Mouse (Mus musculus): Measurements from ENCODE around the gene Slc9b2.

Gene Slc9b2

DNA sequence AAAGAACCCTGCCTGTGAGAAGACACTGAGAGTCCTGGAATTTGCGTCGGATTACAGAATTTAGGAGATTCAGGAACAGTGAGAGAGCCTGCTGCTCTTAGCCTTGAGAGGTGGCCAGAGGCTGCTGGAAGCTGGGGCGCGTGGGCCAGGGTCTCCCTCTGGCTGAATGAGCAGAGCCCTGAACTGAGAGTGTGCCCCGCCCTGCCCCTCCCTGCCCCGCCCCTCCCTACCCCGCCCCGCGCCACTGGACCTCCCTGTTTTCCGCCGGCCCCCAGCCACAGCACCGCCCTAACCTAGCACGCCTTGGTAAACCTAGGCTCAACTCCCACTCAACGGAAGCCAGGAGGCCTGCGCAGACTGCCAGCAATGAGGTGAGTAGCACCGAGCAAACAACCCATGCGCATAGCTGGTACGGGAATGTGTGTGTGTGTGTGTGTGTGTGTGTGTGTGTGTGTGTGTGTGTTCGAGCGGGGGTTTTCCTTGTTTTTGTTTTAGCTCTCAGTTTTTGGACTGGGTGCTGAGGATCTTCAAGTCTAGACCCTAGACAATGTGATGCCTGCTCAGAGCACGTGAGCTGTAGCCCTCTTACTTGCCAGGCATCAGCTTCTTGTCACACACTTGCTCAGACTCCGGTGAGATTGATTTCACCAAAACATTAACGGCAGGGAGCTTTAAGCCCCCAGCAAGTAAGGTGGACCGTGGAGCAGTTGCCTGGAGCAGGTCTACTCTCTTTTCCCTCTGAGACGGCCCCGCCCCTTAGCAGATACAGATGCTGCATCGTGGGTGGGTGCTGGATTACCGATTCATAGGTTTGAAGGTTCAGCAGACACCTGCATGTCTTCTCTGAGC, at the start of gene Slc9b2:
TSS of gene Slc9b2 (plus strand) at position 290 of the 849 bp plus-strand sequence.
- in situ Hi-C loops (cut with MboI) = no loop called here

DNA sequence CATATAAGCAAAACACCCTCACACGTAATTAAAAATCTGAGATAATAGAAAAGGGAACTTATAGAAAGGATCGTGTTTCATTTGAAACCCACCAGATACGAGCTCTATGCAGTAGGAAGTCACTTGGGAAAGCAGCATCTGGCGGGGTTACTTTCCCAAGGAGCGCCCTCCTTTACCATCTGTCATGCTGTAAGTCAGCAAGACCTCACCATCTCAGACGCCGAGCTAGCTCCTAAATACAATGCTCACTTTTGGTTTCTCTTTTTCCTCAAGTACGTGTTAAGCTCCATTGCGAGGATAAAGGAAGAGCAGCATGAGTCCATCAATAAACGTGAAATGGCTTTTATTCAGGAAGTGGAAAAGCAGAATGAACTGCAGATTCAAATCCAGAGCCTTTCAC, 48.6 kb upstream of the Slc9b2 start:
- in situ Hi-C loops (cut with MboI) = no loop called here

DNA sequence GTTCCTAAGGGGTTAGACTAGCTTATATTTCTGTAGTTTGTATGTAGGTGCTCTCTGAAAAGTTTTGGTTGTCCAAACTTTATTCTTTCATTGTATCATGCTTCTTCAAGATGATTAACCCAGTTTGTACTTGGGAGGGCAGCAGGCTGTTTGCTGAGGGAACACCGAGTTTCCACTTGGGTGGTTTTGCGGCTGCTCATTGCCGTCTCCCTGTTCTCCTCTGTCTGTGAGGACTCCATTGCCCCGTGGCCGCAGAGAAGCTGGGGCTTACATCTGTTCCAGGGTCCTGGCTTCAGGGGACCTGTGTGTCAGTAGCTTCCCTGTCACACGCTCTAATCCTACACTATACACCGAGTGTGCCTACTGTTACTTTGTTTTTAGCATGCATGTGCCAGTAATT, 47.3 kb upstream of the Slc9b2 start:
- in situ Hi-C loops (cut with MboI) = no loop called here

DNA sequence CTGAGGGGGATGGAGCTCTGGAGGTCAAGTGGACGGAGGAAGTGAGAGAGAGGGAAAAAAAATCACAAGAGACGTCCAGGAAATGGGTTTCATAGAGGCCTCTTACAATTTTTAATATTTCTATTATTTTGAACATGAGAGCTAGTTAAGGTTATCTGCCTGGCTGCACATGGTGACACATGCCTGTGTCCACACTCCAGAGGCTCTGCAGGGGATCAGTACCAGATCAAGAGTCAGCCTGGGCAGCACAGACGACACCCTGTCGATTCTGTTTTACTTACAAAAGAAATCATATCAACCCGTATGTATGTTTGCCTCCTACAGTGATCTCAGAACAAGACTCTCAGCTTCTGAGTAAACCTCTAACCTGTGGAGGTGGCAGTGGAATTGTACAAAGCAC, 38.9 kb upstream of the Slc9b2 start:
- in situ Hi-C loops (cut with MboI) = no loop called here

DNA sequence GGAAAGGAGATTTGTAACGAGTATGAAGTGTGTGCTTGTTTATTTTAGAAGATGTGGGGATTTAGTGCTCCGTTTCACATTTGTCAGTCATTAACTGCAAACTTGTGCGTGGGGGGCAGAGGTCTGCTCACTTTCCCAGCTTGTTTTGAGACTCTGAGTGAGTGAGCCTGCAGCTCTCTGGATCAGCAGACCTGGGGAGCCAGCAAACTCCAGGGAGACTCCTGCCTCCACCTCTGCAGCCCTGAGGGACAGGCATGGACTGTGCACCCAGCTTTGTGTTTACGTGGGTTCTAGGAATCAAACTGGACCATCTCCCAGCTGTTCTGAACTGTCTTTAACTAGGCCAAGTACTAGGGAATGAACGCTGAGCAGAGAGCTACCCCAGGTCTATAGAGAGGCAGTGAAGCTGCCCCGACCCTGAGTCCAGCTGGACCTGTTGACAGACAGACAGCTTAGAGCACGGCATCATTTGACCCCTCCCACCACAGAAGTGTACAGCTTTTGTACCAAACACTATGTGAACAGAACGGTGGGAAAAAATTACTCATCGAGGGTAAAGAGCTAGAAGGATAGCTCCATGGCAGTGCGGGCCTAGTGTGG, 38.0 kb upstream of the Slc9b2 start:
- in situ Hi-C loops (cut with MboI) = no loop called here

DNA sequence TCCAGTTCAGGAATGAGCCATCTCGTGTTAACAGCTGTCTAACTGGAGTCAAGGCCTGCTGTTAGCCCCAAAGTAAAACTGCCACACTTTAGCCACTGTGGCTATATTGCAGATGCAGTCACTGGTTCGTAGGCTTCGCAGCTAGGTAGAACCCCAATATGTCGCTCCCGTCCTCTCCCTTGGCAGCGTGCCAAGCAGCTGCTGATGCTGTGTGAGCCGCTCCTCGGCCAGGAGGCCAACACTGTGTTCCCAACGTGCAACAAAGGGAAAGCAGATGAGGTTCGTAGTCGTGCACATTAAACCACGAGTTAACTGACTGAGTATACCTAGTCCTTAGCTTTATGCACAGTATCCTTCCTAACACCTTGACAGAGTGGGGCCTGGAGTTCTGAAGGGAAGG, 34.9 kb upstream of the Slc9b2 start:
- in situ Hi-C loops (cut with MboI) = no loop called here

DNA sequence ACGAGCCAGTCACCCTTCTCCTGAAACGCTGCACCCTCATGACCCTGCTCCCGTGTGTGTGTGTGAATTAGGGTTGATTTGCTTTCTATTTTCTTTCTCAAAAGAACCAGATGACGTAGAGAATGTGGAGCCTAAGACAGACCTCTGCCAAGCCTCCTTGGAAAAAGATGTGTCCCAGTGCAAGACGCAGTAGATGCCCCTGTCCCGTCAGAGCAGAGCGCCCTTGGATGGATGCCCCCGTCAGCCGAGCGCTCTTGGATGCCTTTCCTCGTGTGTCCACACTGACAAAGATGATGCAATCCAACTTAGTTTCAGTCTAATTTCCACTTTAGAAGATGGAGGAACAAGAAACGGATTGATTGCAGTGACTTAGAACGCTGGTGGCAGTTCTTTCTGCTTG, 34.5 kb upstream of the Slc9b2 start:
- in situ Hi-C loops (cut with MboI) = no loop called here

DNA sequence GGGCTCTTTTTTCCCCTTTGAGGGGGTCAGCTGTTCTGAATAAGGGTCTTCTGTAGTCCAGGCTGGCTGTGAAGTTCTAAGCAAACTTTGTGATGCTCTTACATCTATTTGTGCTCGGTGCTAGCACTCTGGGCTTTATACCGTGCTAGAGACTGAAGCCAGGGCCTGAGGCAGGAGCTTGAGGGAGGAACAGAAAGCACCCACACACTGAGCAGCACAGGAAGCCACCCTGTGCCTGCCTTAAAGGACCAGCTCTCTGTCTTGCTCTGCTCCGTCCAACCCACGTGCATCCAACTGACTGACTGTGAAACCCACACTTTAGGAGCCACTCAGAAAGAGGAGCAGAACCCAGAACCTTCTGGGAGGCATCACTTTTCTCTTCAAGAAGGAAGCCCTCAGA, 27.3 kb upstream of the Slc9b2 start:
- in situ Hi-C loops (cut with MboI) = no loop called here

DNA sequence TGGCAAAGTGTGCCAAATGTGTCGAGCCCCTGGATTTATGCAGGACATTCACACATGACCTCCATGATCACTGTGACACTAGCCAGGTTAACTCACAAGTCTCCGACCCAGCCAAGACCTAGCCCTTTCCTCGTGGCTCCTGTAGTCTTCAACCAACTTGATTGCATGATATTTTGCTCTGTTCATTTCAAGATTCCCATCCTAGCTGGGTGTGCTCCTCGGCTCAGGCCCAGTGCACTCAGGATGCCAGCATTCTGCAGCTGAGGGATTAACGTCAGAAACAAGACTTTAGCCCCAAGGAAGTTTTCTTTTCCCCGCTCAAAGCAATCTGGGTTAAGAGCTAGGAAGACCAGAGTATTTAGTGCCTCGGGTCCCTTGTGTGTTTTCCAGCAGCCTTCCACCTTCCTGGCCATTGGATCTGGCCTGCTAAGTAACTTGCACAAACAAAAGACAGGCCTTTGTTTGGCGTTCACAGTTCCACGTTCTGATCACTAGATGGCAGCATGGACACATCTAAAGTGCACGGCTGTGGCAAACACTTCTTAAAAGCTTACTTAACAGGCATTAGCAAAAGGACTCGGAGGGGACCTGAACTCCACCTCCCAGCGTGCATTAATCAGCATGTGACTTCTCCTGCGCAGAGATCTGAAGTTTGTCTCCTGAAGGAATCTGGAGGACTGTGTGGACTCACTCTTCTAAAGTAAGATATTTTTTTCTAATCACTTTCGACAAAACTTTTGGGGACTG, 26.7 kb upstream of the Slc9b2 start, which contains the start of gene Bdh2:
TSS of gene Bdh2 (plus strand) at position 553 of the 747 bp plus-strand sequence.
- in situ Hi-C loops (cut with MboI) = no loop called here

DNA sequence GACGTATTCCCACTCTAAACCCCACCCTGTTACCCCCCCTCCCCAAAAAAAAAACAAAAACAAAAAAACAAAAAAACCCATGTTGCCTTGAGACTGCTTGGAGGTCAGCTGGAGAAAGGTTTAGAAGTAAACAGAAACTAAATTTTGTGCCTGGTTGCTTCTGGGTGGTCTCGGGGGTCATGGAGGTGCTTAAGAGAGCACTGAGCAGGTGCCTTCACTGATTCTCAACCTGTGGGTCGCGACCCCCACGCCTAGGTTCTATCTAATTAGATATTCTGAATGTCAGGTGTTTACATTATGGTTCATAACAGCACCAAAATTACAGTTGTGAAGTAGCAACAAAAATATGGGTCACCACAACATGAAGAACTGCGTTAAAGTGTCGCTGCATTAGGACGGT, 25.8 kb upstream of the Slc9b2 start:
- in situ Hi-C loops (cut with MboI) = no loop called here

DNA sequence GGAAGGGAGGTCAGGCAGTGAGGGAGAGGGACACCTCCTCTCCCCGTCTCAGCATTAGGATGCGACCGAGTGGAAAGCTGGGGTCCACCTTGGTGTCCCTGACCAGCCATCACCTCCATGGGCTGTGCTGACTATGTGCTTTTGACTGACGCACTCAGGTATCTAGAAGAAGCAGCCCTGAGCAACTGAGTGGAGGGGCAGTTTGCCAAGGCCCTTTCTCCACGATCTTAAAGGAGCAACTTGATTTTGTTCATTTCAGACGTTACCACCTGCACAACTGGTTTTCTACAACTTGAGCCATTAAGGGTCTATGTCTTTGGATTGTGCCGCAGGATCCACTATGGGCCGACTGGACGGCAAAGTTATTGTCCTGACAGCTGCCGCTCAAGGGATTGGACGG, 22.2 kb upstream of the Slc9b2 start:
- in situ Hi-C loops (cut with MboI) = no loop called here

DNA sequence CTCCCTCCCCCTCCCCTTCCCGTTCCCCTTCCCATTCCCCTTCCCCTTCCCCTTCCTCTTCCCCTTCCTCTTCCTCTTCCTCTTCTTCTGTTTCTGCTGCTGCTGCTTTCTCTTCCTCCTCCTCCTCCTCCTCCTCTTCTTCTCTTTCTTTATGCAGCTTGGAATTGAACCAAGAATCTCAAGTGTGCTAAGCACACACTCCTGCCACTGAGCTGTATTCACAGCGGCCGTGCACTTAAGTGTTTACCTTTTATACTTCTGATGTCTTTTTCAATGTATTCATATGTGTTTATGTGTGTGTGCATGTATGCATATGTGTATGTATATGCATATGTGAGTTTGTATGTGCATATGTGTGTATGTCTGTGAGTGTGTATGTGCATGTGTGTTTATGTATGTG, 21.7 kb upstream of the Slc9b2 start:
- in situ Hi-C loops (cut with MboI) = no loop called here

DNA sequence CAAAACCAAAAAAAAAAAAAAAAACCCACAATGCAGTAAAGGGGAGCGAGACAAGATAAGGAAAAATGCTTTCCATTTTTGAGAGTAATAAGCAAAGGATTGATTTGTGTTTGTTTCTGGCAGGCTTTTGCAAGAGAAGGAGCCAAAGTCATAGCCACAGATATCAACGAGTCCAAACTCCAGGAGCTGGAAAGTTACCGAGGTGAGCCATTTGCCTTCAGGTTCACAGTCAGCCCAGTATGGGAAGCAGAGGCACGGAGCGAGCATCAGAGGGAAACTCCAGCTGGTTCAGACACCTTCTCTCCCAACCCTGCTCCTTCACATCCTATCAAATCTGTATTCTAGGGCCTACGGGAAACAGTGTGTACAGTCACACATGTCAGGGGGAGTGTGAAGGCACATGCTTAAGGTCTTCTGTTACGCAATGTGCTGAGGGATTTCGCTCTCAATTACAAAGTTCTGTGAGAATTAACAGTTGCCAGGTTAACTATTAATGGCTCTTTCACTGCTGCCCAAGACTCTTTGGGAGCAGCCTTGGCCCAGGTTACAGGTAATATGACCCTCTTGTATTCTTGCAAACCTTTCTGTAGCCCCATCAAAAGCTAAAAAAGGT, 19.3 kb upstream of the Slc9b2 start:
- in situ Hi-C loops (cut with MboI) = no loop called here

DNA sequence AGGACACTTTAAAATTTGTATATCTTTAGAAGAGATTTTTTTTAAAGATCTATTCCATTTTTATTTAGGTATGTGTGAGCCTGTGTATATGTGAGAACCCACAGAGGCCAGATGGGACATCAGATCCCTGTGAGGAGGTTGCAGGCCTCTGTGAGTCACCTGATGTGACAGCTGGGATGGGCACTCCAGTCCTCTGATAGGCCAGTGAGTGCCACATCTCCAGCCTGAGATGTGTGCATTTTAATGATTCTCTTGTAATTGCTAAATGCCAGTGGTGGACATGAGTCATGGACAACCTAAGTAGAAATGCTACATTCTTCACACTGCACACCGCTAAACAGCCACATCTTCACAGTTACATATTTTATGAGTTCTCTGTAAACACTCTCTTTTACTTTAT, 18.4 kb upstream of the Slc9b2 start:
- in situ Hi-C loops (cut with MboI) = no loop called here

DNA sequence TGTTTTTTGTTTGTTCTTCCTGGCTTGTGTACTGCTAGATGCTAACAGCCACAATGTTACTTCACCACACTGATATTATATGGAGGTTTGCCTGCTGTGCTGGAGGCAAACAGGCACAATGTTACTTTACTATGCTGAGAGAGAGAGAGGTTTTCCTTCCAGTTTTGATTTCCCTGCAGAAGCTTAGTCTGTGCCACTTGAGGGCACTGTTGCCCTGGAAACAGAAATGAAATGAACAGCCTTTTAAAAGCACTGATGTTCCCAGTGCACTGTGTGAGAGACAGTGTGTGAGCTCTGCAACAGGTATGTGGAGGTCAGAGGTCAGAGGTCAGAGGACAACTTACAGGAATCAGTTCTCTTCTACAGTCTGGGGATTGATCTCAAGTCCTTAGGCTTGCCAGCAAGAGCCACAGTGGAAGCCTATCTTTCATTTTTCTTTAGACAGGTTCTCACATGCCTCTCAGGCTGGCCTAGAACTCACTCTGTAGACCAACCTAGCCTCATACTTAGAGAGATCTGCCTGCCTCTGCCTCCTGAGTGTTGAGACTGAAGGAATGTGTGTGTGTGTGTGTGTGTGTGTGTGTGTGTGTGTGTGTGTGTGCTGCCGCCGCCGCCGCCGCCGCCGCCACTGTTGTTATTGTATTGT, 17.1 kb upstream of the Slc9b2 start:
- in situ Hi-C loops (cut with MboI) = no loop called here

DNA sequence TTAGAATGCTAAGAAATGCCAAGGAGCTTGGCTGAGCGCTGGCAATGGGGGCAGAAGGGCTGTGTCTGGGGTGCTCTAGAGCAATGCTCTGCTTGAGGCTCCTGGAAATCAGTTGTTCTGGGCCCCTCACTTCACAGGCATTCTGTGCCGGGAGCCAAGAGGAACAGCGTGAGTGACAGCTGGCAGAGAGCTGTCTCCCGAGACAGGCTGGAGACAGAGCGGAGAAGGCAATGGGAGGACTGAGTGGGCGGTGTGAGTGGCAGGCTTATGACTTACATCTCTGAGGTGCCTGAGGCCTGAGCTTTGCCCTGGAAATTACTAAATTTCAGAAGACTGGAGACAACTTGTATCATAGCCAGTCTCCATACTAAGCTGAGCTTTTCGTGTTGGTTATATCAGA, 13.8 kb upstream of the Slc9b2 start:
- in situ Hi-C loops (cut with MboI) = no loop called here

DNA sequence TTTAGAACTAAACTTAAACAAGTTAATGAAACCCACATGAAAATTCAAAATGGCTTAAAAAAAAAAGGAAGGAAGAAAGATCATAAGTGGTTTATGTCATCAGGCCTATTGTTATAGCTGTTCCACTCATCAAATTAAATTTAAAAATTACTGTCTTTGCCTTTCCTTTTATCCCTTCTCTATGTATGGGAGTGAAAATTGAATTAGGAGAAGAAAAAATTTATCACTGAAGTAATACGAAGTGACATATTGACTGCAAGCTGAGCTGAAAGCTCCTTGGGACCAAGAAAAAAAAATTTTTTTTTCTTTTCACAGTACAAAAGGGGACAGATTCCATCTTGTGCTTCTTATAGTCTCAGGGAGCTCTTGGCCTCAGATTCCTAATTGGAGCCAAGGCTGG, 11.9 kb upstream of the Slc9b2 start:
- in situ Hi-C loops (cut with MboI) = no loop called here

DNA sequence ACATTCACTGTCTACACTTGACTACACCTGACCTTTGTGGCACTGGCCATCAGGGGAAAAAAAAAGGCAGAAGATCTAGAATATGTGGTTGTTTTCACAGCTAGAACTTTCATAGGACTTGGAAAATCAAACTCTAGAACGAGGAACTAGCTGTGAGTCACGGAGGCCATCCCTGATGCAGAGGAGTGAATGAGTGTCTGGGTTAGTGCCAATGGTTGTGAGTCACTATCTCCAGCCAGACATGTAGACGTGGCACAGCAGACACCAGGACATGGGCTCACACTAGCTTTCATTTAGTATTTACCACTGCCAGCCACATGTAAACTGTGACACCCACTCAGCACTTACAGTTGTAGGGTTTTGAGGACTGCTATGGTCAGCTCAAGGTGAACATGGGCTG, 8.9 kb upstream of the Slc9b2 start:
- in situ Hi-C loops (cut with MboI) = no loop called here

DNA sequence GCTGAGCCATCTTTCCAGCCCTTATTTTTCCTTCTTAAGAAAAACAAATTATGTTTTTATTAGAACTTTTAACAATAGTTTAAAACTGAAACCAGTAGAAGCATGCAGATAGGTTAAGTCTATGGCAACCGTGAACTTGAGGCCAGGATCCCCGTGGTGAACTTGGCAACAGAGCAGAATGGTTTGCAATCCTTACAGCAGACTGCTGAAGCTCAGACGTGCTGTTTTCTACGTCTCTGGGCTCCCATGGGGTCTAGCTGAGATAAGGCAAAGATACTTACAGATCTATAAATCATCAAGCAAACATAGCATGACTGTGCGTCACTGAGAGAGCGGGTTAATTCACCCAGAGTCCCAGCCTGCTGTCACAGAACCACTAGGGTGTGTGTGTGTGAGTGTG, 7.4 kb upstream of the Slc9b2 start:
- in situ Hi-C loops (cut with MboI) = no loop called here

DNA sequence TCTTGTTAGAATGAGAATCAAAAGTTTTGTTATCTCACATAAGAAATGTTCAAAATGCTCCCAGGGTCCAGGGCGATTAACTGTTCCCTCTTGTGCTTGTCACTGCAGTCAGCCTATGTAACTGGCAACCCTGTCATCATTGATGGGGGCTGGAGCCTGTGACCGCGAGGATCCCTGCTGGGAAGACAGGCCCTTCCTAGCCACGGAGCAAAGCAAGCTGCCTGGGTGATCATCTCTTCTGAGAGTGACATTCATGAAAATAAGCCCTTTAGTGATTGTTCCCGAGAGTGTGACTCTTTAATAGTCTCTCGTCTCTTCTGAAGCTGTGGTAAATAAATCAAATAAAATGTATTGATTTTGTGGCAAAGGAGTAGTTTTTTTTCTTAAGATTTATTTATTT, 3.4 kb upstream of the Slc9b2 start:
- in situ Hi-C loops (cut with MboI) = no loop called here

DNA sequence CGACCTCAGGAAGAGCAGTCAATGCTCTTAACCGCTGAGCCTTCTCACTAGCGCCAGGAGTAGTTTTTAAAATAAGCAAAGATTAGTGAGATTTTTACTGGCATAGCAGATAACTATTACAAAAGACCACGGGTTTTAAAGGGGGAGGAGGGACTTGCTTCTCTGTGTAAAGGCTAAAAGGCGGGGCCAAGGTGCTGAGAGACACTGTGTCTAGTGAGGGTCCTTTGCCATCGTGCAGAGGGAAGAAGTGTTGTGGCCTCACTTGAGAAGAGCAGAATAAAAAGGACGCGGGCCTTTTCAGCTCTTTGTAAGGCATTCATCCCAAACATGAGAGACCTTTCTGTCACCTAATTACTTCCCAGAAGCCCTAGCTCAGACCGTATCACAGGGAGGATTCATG, 2.9 kb upstream of the Slc9b2 start:
- in situ Hi-C loops (cut with MboI) = no loop called here

DNA sequence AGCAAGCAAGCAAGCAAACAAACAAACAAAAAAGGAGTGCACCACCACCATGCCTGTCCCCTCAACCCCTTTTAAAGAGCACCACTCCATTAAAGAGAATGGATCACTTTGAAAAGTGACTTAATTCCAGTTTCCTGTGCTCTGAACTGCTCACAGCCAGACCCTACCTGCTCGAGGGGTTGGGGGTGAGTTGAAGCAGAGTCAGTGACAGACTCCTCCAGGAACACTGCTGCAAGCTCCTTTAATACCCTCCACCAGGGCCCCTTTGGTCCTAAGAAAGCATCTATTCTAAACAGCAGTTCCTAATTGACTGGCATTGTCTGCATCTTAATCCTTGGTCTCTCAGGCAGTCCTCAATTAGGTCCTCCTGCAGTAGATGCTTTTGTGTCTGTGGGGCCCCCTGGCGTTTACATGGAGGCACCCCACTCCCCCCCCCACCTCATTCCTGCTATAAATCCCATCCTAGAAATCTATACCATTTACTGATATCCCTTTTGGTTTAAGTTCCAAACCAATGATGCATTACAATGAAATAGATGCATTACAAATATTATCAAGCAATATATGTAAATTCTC, 5.5 kb downstream of the Slc9b2 start:
- in situ Hi-C loops (cut with MboI) = no loop called here

All from mature B cell (primary cell).